Mouse (Mus musculus) NIH3T3 (cell line): Measurements from ENCODE around the gene Npas2.

Experiments
- DNase-seq: peaks from one replicate; pipeline ENCODE4 v3.0.0-alpha.2; 2012; ENCODE audit warnings: low read depth

The Npas2 gene

GRCm38 (mm10) chr1:39284786-39285185 lies 91.3 kb downstream of the Npas2 start:
- DNase-seq, result no peak

DNA sequence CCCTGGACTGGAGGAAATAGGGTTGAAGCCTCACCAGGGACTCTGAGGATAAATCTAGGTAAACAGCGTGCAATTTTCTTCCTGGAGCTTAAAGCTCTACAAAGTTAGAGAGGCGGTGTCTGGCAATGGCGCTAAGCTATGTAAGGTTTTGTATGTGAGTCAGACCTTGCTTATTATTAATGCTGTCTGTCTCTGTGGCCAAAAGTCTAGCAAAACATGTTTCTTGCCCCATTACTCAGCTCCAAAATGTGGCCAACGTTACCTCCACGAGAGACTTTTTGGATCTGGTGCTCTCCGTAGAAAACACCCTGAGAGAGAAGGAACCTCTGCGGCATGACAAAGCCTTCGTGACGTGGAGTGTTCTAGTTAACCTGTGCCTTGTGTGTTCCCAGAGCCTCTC lies 93.5 kb downstream of the Npas2 start:
- peak; percentile 64 for DNase-seq

GRCm38 (mm10) chr1:39287831-39288230 lies 94.3 kb downstream of the Npas2 start:
- DNase-seq, result no peak

GRCm38 (mm10) chr1:39288425-39288824 lies 94.9 kb downstream of the Npas2 start:
- DNase-seq, result no peak

DNA sequence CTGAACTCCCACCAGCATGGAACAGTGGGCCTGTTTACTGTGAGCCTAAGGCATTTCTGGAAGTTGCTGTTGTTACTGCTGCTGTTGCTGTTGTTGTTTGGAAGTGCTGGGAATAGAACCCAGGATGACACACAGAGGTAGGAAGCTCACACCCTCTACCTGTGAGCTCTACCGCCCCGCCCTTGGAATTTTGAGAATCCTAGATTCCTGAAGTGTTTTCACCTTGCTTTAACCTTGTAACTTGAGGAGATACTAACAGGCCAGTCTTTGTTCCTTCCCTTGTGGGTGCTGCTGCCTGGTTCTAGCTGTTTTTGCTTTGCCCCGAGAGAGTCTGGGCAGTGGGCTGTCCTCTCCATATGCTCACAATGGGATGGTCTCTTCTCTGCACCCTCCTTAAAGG lies 98.5 kb downstream of the Npas2 start:
- no peak for DNase-seq

GRCm38 (mm10) chr1:39298294-39298693 lies 104.8 kb downstream of the Npas2 start:
- no peak for DNase-seq

- DNase-seq, result no peak
Measured at GRCm38 (mm10) chr1:39300243-39300642, 106.7 kb downstream of the Npas2 start.

GRCm38 (mm10) chr1:39300676-39301075 lies 107.1 kb downstream of the Npas2 start:
- DNase-seq, result no peak

DNA sequence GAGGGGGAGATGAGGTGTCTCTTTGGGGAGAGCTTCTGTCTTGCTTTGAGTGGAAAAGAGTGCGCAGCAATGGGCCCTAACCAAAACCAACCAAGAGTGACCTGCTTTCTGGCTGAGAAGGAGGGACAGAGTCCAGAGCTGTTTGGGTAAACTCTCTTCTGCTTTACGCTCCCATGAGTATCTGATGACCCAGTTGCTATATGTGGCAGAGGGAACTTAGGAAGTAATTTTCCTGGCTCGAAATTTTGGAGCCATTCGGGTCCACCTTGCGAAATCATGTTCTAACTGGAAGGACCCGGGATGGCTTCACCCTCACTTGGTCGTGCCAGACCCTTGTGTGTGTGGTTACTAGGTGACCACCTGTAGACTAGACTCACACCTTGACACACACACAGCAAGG lies 108.7 kb downstream of the Npas2 start:
- DNase-seq, result no peak

- no peak for DNase-seq
Measured at GRCm38 (mm10) chr1:39303054-39303649, 109.6 kb downstream of the Npas2 start.

DNA sequence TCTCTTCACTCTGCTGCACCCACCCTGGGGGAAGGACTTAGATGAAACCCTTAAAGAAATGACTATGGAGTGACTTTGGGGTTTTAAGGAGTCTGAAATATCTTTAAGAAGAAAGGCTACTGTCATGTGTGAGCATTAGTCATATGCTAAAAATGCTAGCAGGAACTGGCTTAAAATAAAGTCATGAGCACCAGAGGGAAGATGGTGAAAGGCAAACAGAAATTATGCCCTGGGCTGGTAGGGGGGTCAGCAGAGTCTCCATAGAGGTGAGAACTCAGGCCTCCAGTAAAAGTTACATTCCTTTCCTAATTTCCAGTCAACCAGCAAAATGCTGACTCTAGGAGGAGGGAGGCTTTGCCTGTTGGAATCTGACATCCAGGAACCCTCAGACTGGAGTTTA lies 113.8 kb downstream of the Npas2 start:
- peak; percentile 58 for DNase-seq

DNA sequence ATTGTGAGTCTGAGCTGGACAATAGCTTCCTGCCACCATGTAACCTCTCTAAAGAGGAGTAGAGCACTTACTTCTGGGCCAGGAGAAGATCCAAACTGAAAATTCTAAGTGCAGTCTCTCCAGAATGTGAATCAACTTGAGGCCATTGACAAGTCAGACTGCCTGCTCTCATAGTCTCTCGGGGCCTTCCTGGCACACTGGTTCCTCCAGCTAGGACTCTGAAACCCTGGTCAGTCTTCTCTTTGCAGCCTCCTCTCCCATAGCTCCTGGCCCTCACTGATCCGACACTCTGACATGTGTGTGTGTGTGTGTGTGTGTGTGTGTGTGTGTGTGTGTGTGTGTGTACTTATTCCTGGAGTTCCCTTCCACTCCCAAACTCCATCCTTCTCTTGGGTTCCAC lies 114.4 kb downstream of the Npas2 start:
- DNase-seq, result peak; percentile 47

- DNase-seq, result no peak
Measured at GRCm38 (mm10) chr1:39309548-39309947, 116.0 kb downstream of the Npas2 start.

- DNase-seq, result no peak
Measured at GRCm38 (mm10) chr1:39312345-39312967, 118.9 kb downstream of the Npas2 start.

DNA sequence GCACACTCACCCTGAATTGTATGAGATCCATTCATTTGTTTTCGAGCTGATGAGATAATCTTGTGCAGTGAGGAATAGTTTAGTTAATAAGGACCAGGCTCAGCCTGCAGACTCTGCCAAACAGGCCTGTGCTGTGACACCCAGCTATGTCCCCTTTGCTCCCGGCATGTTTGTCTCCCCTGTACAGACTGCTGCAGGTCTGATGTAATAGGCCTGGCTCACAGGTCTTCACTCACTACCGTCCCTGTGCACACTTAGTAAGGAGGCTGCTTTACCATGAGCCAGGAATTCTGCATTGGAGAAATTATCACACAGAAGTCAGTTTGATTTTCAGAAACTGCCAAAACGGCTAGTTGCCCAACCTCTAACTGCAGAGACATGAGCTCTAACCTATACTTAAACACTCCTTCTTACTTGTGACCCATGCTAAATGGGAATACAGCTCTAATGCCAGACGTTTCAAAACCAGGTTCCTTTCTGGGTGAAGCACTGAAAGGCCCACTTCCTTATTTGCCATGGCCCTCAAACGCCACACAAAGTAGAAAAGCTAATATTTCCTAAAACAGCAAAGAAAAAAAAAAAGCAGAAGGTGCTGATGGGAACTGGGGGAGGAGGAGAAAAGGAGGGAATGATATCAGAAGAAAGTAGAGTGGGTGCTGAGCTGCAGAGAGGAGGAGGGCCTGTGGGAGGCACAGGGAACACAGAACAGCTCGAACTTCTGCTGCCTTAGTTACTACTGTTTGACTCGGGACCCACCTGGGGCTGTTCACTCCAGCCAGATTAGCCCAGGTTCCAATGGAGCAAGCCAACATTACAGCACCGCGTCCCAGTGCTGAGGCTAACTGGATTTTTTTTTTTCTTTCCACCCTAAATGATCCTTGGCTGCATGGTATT lies 120.1 kb downstream of the Npas2 start:
- peak; percentile 20 for DNase-seq

DNA sequence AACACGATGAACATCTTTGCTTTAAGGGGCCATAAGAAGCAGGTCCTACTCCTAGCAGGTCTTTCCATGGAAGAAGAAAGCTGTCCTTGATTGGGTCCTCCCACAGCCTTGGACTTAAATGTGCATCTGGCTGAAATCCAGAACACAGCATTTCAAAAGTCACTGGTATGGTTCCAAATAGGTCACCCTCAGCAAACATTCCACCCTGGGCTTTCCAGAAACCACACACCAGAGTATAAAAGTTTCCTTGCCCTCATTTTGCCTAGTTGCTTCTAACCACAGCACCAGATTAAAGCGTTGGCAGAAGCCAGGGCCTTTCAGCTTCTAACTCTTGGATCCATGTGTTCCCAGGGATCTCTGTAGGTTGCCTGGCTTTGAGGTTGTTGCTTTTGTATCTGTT lies 124.4 kb downstream of the Npas2 start:
- DNase-seq, result peak; percentile 78

GRCm38 (mm10) chr1:39318870-39319269 lies 125.3 kb downstream of the Npas2 start:
- DNase-seq, result peak; percentile 14

DNA sequence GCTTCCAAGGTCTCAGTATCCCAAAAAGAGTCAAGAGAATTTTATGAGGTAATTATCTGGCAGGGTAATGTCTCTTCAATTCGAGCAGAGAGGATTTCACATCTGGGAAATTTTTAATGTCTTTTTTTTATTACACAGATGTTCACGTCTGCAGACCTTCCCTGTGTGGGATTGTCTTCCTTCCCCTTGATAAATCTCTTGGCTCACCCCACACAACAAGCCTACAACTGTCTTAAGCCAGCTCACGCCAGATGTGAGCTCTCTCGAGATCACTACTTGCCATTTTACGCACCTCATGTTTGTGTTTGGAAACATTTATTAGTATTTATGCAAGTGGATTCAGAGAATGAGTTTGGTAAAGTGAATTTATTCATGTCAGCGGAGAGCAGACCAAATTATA lies 128.4 kb downstream of the Npas2 start:
- no peak for DNase-seq

- DNase-seq, result no peak
Measured at GRCm38 (mm10) chr1:39325228-39325627, 131.7 kb downstream of the Npas2 start.

- DNase-seq, result no peak
Measured at GRCm38 (mm10) chr1:39327546-39327945, 134.0 kb downstream of the Npas2 start.

- DNase-seq, result peak; percentile 55
Measured at GRCm38 (mm10) chr1:39330857-39331594, 137.5 kb downstream of the Npas2 start.

- no peak for DNase-seq
Measured at GRCm38 (mm10) chr1:39332456-39332855, 138.9 kb downstream of the Npas2 start.
